Mouse (Mus musculus) adrenal gland, postnatal 4 days (tissue): ENCODE results near the gene Ush1c. TPM values are rescaled to one million over a fixed set of nuclear protein-coding genes. Genes with fewer than 3 reads are reported as not detected.

Source experiments
- DNase-seq, 2 experiments: peaks; one replicate each; pipeline ENCODE4 v3.0.0; 2021 to 2022; ENCODE audit warnings: low spot score in 2 of 2, mixed read lengths in 2 of 2
- total RNA-seq, 2 experiments: library from RNA; stranded (reverse); gene quantifications; 2 replicates each; pipeline ENCODE4 v1.2.3; 2021

Gene Ush1c
- total RNA-seq, 2 experiments from 2014 or later = 1.6 to 11.5 TPM

- no peak for DNase-seq
Measured at GRCm38 (mm10) chr7:46146675-46147308, 91.5 kb downstream of the Ush1c start.

Other genes starting within 250 kb of the Ush1c start
- gene Abcc6, start 208.2 kb downstream of the Ush1c start, total RNA-seq = 1 to 10 TPM; 1.5 to 7.2 TPM
- gene Nomo1, start 204.8 kb downstream of the Ush1c start, total RNA-seq = 10 to 100 TPM; 53.4 to 57.7 TPM
- gene Kcnj11, start 137.7 kb downstream of the Ush1c start, total RNA-seq = 1 to 10 TPM; 2.3 to 2.8 TPM
- 1 to 10 TPM in 1 of 2 experiments, under 1 TPM in 1; 0.76 to 9.4 TPM for gene Abcc8, start 58.5 kb downstream of the Ush1c start, total RNA-seq
- not detected for gene Otog, start 2.5 kb upstream of the Ush1c start, total RNA-seq
- gene Myod1, start 138.0 kb upstream of the Ush1c start, total RNA-seq = 1 to 10 TPM in 1 of 2 experiments, under 1 TPM in 1; 0.48 to 1.6 TPM
- gene Kcnc1, start 158.0 kb upstream of the Ush1c start, total RNA-seq = 1 to 10 TPM; 1.0 to 3.0 TPM